Mouse (Mus musculus) spleen, adult 2 months (tissue): ENCODE results near the gene 2210011C24Rik.

Experiments used
- CTCF ChIP-seq: fragments of 200-500 bp; IDR thresholded peaks from 2 replicates; pipeline ENCODE4 v1.5.1; 2011; ENCODE audit warnings: mild to moderate bottlenecking, inconsistent platforms; ENCODE audit not compliant: insufficient read depth, insufficient read length, insufficient replicate concordance; ENCODE audit errors: extremely low read depth
- POLR2A ChIP-seq: fragments of 200-500 bp; IDR thresholded peaks from 2 replicates; pipeline ENCODE4 v1.6.1; 2011; ENCODE audit warnings: low read depth, low read length, inconsistent platforms

GRCm38 (mm10) chr8:83980845-83981244 lies 31.1 kb downstream of the 2210011C24Rik start:
- no peak for TF ChIP-seq CTCF
- no peak for TF ChIP-seq POLR2A
